Mouse (Mus musculus) kidney, postnatal 0 days (tissue): Measurements from ENCODE around the gene Naa40. TPM values are rescaled to one million over a fixed set of nuclear protein-coding genes. Genes with fewer than 3 reads are reported as not detected.

Experiments used
- ATAC-seq: fragments of 200-750 bp; cut with Nextera tagmentation; replicated peaks from 2 replicates; pipeline ENCODE4 v1.8.0; 2017; ENCODE audit warnings: low read depth, moderate number of reproducible peaks, moderate TSS enrichment, moderate library complexity; ENCODE audit not compliant: low FRiP score
- DNase-seq: peaks from one replicate; pipeline ENCODE4 v3.0.0-alpha.2; 2016; ENCODE audit warnings: low spot score
- H3K27ac ChIP-seq: fragments of 300-500 bp; sonication (generic); 2 replicates; pipeline ENCODE4 v1.5.1; 2014; ENCODE audit warnings: mild to moderate bottlenecking
- H3K27me3 ChIP-seq: fragments of 300-500 bp; sonication (generic); 2 replicates; pipeline ENCODE4 v1.6.1; 2014; ENCODE audit warnings: low read length, mixed read lengths; ENCODE audit not compliant: insufficient read depth
- H3K36me3 ChIP-seq: fragments of 300-500 bp; sonication (generic); 2 replicates; pipeline ENCODE4 v1.6.1; 2014; ENCODE audit warnings: low read length, mixed read lengths; ENCODE audit not compliant: insufficient read depth
- H3K4me1 ChIP-seq: fragments of 300-500 bp; sonication (generic); replicated peaks from 2 replicates; pipeline ENCODE4 v1.6.1; 2014; ENCODE audit warnings: antibody characterized with exemption, low read length, mixed read lengths; ENCODE audit not compliant: insufficient read depth
- H3K4me2 ChIP-seq: fragments of 300-500 bp; sonication (generic); 2 replicates; pipeline ENCODE4 v1.6.1; 2014; ENCODE audit warnings: mild to moderate bottlenecking, low read length, moderate library complexity, mixed read lengths
- H3K4me3 ChIP-seq: fragments of 300-500 bp; sonication (generic); replicated peaks from 2 replicates; pipeline ENCODE4 v1.5.1; 2014; ENCODE audit warnings: low read depth, low read length
- H3K9ac ChIP-seq: fragments of 300-500 bp; sonication (generic); 2 replicates; pipeline ENCODE4 v1.6.1; 2014; ENCODE audit warnings: low read depth, low read length
- H3K9me3 ChIP-seq: fragments of 300-500 bp; sonication (generic); replicated peaks from 2 replicates; pipeline ENCODE4 v1.6.1; 2016; ENCODE audit warnings: low read length, inconsistent platforms, mixed read lengths
- CTCF ChIP-seq: IDR thresholded peaks from 2 replicates; pipeline ENCODE4 v1.5.1; 2016; ENCODE audit warnings: antibody characterized with exemption, low read depth, mild to moderate bottlenecking, moderate library complexity
- WGBS: fragments of 180-500 bp; shearing (Covaris S2); extraction: QIAGEN DNeasy Blood & Tissue Kit; methylation state at CpG from one replicate; pipeline ENCODE4 v1.1.7; 2014; 5-methylcytosine and 5-hydroxymethylcytosine counted together
- polyA plus RNA-seq: library from polyadenylated mRNA; unstranded; fragments of >200 nt; fragmentation: Nextera tagmentation; extraction: Ambion mirVana; gene quantifications from 2 replicates; pipeline ENCODE4 v1.2.1, GENCODE M21; 2015

The Naa40 gene
- polyA plus RNA-seq, 1 experiment from 2014 or later: 47.3 TPM

- DNase-seq: no peak
- Histone ChIP-seq H3K4me3 (no peak overlapping the region), H3K9me3 (no peaks in the 10 kb centered on the region), H3K4me1 (peaks cover 48% of the 10 kb centered on the region), H3K4me2 (no peak overlapping the region), H3K36me3 (no peaks in the 10 kb centered on the region), H3K27me3 (no peaks in the 10 kb centered on the region), H3K9ac (no peak overlapping the region), H3K27ac (no peak overlapping the region)
- ATAC-seq: no peak
- whole genome bisulfite sequencing: 84% methylated on average over 4 of the region's 4 CpGs
- no peak for TF ChIP-seq CTCF
Measured at GRCm38 (mm10) chr19:7189026-7189425, 52.0 kb downstream of the Naa40 start.

DNA sequence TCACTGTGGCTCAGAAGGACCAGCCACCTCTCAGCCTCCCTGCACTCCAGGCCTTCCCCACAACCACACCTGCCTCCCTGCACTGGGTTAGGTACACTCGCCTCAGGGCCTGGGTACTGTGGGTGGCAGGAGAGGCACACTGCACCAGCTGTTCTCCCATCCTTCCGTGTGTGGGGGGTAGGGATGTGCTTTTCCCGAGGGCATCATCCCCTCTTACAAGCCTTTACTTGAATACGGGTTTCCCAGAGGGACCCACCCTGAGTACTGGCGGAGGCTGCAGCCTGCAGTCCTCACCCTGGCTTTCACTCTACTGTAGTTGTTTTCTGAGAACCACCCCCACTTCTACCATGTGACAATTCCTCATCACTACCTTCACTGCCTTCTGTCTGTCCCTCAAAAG is 53.8 kb downstream of the Naa40 start:
- Histone ChIP-seq H3K36me3 (no peaks in the 10 kb centered on the region), H3K4me2 (no peak overlapping the region), H3K9me3 (no peaks in the 10 kb centered on the region), H3K9ac (no peak overlapping the region), H3K27ac (no peak overlapping the region), H3K4me3 (no peak overlapping the region), H3K27me3 (no peaks in the 10 kb centered on the region), H3K4me1 (peaks cover 44% of the 10 kb centered on the region)
- DNase-seq: no peak
- TF ChIP-seq CTCF: no peak
- WGBS: 67% methylated on average over 5 of the region's 5 CpGs
- no peak for ATAC-seq

DNA sequence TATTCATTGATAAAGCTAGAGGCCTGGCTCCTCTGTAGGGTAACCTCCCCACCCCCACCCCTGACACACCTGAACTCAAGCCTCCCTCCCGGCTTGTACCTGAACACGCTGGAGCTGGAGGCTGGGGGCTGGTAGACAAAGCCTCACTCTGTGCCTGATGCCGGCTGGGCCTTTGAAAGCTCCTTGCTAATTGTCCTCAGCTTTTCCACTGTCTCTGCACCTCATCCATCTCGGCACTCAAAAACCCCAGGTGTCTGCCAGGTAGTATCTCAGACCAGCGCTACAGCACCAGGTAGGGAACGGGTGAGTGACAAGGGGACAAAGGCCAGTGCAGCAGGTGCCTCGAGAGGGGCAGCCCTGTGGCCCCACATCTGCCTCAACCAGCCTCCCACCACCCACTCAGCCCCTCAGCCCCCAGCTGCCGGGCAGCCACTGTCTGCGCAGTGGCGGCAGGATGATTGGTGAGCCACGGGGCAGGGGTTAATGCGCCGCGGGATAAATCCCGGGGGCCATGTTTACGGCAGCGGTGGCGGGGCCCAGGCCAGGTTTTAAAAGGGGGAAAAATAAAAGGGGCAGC is 55.2 kb downstream of the Naa40 start:
- H3K27me3 ChIP-seq: no peaks in the 10 kb centered on the region
- H3K36me3 ChIP-seq: no peaks in the 10 kb centered on the region
- no peak overlapping the region for H3K4me3 ChIP-seq
- no peak for DNase-seq
- H3K9ac ChIP-seq: 0 out of 2 replicates have a peak overlapping the region, but pooled peaks have one; percentile 28
- H3K4me2 ChIP-seq: no peak overlapping the region; the same call in 1 of the 2 replicates
- H3K4me1 ChIP-seq: peaks cover 36% of the 10 kb centered on the region
- no peaks in the 10 kb centered on the region for H3K9me3 ChIP-seq
- peak overlapping the region; percentile 50; the same call in 1 of the 2 replicates for H3K27ac ChIP-seq
- TF ChIP-seq CTCF: no peak
- 10% methylated on average over 18 of the region's 18 CpGs for whole genome bisulfite sequencing
- no peak for ATAC-seq

- Histone ChIP-seq H3K4me1 (peaks cover 38% of the 10 kb centered on the region), H3K4me3 (no peak overlapping the region), H3K9me3 (no peaks in the 10 kb centered on the region), H3K27me3 (no peaks in the 10 kb centered on the region), H3K4me2 (no peak overlapping the region), H3K36me3 (no peaks in the 10 kb centered on the region), H3K27ac (0 out of 2 replicates have a peak overlapping the region, but pooled peaks have one; percentile 0), H3K9ac (no peak overlapping the region)
- ATAC-seq: no peak
- DNase-seq: no peak
- TF ChIP-seq CTCF: no peak
- 55% methylated on average over 4 of the region's 4 CpGs for WGBS
Measured at GRCm38 (mm10) chr19:7185059-7185458, 55.9 kb downstream of the Naa40 start.

- Histone ChIP-seq H3K27ac (peak overlapping the region; percentile 78; the same call in 1 of the 2 replicates), H3K27me3 (no peaks in the 10 kb centered on the region), H3K4me3 (no peak overlapping the region), H3K9me3 (no peaks in the 10 kb centered on the region), H3K4me2 (no peak overlapping the region), H3K9ac (no peak overlapping the region), H3K4me1 (peaks cover 38% of the 10 kb centered on the region), H3K36me3 (no peaks in the 10 kb centered on the region)
- WGBS: 64% methylated on average over 11 of the region's 11 CpGs
- no peak for TF ChIP-seq CTCF
- no peak for DNase-seq
- ATAC-seq: no peak
Measured at GRCm38 (mm10) chr19:7183419-7183818, 57.6 kb downstream of the Naa40 start.

- Histone ChIP-seq H3K4me2 (peak overlapping the region; percentile 41), H3K9ac (0 out of 2 replicates have a peak overlapping the region, but pooled peaks have one; percentile 23), H3K9me3 (no peaks in the 10 kb centered on the region), H3K4me1 (peaks cover 34% of the 10 kb centered on the region), H3K36me3 (no peaks in the 10 kb centered on the region), H3K27me3 (no peaks in the 10 kb centered on the region), H3K4me3 (no peak overlapping the region), H3K27ac (peak overlapping the region; percentile 78)
- ATAC-seq (peak; percentile 60), DNase-seq (peak; percentile 63)
- WGBS: 9% methylated on average over 23 of the region's 23 CpGs
- no peak for TF ChIP-seq CTCF
Measured at GRCm38 (mm10) chr19:7182273-7182949, 58.6 kb downstream of the Naa40 start.
